Mouse (Mus musculus) heart, adult 18-20 months (tissue): ENCODE measurements around the gene Wdr59. TPM values are rescaled to one million over a fixed set of nuclear protein-coding genes. Genes with fewer than 3 reads are reported as not detected.
"Not testable (repeated sequence)": the region's sequence is repeated elsewhere in the genome, so short reads cannot be mapped to it uniquely, and the experiment has no call there.

Experiments
- DNase-seq, 2 experiments: peaks; one replicate each; pipeline ENCODE4 v3.0.0; 2021 to 2022; ENCODE audit warnings: mixed read lengths in 1 of 2
- total RNA-seq, 2 experiments: library from RNA; stranded (reverse); gene quantifications; 2 replicates each; pipeline ENCODE4 v1.2.3; 2021

Gene Wdr59
- total RNA-seq, 2 experiments from 2014 or later = 7.1 to 7.8 TPM

DNA sequence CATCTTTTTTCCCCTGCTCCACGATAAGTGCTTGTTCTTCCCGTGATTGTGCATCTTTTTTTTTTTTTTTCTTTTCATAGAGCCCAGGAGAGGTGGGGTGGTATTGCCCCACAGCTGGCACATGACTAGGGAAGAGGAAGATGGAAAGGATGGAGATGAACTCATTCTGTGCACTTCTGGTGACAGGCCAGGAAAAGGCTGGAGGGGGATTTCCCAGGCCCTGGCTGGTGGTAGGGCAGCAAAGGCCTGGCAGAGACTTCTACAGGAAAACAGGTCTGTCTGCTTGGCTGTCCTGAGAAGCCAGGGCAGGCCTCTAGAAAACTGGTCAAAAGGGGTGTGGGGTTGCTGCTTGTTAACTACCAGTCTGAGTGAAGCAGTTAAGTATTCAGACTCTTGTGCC, 16.3 kb upstream of the Wdr59 start:
- DNase-seq = peak; percentile 51 to 65

DNA sequence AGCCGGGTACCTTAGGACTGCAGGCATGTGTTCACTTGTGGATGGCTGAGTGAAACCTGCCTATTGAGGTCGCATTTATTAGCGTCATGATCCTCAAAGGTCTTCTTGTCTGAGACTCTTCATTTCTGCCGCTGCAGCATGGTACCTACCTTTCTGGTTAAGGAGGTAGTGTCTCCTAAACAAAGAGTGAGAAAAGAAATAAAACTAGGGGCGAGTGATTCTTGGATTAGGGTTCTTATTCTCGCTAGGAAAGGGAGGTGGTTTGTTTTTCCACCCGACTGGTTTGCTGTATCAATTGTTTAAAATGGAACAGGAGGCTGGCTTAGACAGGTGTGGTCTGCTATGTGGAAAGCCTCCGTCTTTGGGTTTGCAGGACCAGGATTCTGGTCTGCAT, 15.9 kb upstream of the Wdr59 start:
- no peak for DNase-seq

DNA sequence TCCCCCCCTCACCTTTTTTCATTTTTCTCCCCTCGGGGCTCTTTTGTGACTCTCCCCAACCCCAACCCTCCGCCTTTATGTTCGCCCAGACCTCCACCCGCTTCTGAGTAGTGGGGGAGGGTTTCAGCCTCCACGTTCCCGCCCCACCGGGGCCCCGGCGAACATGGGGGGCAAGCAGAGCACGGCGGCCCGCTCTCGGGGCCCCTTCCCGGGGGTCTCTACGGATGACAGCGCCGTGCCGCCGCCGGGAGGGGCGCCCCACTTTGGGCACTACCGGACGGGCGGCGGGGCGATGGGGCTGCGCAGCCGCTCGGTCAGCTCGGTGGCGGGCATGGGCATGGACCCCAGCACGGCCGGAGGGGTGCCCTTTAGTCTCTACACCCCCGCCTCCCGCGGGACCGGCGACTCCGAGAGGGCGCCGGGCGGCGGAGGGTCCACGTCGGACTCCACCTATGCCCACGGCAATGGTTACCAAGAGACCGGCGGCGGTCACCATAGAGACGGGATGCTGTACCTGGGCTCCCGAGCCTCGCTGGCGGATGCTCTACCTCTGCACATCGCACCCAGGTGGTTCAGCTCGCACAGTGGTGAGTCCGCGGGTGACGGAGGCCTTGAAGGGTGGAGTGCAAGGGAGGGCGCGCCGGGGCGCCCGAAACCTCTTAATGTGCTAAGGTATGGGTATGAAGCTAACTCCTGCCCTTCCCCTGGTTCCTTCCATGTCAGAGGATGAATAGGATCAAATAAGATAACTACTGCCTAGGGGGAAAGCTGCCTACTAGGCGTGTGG, 15.3 kb upstream of the Wdr59 start:
- peak; percentile 46 to 68 for DNase-seq

DNA sequence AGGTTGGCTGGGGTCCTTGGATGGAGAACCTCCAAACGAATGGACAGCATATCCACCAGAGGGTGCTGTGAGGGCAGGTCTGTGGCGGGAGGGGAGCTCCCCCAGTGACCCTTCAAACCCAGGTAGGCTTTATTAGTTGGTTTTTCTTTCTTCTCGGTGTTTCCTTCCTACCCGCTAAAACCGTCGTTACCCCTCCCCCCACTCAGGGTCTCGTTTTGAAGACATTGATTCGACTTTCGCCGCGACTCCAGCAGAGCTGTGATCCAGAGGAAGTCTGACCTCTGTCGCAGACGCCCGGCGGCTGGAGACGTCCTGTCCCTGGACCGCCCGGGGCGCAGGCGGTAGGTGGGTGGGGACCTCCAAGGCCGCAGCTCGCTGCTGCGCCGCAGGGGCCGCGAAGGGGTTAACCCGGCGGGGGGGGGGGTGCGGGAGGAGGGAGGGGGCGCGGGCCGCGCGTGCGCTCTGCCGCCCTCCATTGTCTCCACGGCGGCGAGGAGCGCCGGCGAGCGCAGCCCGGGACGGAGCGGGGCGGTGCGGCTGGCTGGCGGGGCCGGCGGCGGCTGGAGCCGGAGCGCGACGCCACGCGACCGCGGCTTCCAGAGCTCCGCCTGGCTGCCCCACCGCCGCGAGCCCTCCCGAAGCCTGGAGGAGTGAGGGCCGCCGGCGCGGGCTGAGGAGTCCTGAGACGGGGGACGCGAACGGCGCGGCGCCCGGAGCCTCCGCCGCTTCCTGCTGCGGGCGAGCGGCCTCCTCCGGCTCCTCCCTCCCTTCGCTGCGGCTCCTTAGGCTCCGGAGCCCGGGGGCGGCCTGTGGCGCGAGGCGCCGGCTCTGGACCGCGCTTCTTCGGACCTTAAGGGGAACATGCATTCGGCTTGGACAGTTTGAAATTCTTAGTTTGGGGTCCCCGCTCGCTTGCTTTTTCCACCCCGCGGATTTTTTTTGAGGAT, 14.4 kb upstream of the Wdr59 start, which contains the start of gene Znrf1:
Gene Znrf1 (plus strand): TSS at position 67 of the 947 bp plus-strand sequence.
- DNase-seq = peak; percentile 81 to 86

DNA sequence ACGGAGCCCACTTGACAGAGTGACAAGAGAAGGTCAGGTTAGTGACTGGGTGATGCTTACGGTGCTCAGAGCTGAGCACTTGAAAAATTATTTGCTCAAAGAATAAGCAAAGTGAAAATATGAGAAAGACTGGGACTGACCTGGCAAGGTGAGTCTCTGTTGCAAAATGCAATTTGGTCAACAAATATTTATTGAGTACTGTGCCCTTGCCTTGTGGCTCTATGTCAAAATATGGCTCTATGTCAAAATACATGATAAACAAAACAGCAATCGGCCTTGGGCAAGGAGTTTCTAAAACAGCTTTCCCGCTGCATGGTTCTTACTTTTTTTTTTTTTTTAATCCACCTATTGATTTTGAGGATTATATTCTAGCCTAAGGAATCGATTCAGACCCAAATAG, 13.6 kb upstream of the Wdr59 start:
- no peak for DNase-seq

DNA sequence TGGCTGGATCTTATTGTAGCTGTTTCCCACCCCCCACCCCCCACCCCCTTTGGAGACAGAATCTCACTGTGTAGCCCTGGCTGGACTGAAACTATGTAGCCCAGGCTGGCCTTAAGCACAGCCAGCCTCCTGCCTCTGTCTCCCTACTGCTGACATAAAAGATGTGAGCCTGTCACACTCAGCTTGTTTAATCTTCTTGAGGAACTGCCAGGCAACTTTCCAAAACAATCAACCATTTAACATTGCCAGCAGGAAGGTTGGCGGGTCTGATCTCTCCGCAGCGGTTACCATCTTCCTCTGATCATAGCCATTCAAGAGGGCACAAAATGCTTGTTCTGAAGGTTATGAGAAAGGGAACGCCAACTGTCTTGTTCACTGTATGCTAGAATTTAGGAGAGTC, 11.6 kb upstream of the Wdr59 start:
- DNase-seq = no peak

DNA sequence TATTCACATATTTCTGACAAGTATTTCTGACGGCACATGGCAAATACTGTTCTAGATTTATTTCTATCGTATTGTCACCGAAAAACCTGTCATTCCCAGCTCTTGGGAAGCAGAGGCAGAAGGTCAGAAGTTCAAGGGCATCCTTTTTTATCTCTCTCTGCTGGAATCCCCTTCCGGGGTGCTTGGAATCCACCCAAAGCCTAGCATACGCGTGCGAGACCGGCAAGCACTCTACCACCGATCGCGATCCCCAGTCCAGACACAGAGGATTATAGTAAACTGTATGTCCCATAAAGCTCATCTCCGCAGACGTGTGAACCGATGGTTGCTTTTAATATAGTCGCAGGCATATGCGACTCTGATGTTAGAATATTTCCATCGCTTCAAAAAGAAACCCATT, 9.7 kb upstream of the Wdr59 start:
- DNase-seq = no peak

DNA sequence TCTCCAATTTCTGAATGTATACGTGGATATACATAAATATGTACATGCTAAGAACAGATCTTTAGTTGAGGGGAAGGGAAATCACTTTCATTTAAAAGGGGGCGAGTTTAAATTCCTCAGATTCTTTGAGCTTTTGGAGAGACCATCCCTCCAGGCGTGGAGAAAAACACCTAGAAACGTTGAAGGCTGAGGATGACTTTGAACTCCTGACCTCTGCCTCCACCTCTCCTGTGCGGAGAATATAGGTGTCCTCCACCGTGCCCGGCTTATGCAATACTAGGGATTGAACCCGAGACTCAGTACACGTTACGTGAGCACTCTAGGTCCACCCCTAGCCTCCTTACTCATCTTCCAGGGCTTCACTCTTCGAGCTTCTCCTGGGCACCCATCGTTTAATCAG, 9.3 kb upstream of the Wdr59 start:
- DNase-seq = no peak

DNA sequence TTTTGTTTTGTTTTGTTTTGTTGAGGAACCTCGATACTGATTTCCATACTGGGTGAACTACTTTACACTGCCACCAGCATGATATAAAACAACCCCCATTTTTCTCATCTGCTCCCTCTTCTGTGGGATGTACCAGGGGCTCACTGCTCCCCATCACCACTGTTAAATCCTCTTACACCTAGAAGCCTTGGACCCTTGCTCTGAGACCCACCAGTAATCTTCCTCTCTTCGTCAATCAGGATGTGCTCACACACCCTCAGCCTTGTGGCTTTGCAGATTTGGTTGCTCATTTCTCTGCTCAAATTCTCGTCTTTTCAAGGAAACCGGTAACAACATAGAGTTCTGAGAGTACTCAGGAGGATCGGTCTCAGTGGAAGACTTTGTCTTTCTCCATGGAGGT, 6.2 kb upstream of the Wdr59 start:
- no peak for DNase-seq

DNA sequence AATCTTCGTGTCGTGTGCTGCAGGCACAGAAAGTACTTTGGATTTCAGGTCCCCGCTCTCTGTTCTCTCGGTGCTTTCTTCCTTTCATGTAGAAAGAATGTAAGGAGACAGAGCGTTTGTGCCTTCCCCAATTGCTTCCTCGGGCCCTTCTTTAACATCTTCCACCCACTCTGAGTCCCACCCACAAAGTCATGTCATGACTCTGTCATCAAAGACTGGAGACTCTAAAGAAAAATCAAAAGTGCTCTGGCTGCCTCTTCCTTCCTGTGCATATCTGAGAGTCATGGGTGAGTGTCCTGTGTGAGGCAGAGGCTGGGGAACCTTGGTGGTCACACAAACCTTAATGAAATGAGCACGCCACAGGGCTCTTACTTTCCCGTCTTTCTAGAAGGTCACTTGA, 5.3 kb upstream of the Wdr59 start:
- DNase-seq = no peak

DNA sequence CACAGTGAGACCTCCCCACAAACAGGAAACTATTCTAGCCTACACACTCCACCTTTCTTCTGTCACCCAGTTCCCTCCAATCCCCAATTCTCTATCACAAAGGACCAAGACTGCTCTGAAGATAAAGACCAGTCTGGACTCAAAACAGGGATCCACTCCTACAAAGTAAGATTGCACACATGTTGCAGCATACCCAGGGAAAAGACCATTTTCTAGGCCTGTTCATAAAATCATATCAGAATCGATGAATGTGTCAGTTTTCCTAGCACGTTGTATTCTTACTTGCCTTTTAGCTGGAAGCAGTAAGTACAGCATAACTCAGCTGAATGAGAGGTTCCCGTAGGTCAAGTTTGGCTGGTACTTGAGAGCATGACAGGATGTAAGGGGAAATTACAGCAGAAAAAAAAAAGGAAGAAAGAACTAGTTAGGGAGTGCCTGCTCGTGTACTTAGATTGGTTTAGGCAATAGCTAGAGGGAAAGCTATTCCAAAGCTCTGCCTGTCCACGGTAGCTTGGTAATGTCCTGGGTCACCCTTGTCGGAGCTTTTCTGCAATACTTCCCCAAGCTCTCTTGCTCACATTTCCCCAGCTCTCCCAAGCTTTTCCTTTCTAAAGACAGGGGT, 4.6 kb upstream of the Wdr59 start:
- DNase-seq = no peak

DNA sequence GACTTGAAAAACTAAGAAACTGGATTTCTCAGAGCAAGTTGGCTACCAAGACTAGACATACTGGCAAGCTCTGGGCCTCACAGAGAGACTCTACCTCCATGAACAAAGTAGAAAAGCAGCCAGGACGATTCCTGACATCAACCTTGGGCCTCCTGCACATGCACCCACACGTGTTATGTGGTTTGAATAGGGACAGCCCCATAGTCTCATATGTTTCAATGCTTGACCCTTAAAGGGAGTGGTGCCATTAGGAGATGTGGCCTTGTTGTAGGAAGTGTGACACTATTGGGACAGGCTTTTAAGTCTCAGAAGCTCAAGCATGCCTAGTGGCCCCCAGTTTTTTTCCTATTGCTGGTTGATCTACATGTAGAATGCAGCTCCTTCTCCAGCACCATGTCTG, 4.4 kb downstream of the Wdr59 start:
- no peak for DNase-seq

DNA sequence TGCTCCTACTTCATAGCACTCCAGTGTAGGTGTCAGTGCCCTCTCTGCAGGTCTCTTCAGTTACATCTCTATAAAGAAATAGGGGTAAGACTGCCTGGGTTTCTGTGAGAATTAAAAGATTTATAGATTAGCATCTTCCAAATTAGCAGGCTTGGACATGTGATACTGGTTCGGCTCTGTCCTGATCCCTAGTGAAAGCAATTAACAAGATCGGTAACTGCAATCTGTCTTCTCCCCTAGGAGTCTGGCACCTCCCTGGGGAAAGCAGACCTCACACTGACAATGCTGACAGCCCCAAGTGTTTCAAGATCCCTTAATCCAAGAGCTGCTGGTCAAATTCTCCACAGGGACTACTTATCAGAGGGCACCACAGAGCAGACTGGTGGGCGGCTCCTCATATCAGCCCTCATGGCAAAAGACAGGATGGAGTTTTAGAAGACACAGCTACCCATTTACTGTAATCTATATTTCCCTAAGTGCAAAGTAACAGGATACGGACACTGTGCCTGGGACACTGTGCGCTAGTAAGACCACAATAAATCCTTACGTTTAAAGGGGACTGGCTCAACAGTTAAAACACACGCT, 5.3 kb downstream of the Wdr59 start:
- no peak for DNase-seq

DNA sequence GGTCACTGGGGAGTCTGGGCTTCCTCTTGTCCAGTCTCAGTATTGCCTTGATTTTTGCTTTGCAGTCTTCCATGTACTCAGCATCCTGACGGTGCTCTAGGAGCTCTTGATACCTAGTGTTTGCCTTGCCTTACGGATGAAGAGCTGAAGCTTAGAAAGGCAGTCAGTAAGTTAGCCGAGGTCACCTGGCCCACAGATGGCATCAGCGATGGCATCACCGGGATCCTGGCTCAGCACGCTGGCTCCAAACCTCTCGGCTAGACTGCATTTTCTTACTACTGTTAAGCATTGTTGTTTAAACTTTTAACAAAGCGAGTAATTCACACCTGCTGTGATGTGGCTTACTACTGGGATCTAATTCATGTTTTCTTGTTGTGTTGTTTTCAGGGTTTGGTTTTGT, 8.4 kb downstream of the Wdr59 start:
- no peak for DNase-seq

DNA sequence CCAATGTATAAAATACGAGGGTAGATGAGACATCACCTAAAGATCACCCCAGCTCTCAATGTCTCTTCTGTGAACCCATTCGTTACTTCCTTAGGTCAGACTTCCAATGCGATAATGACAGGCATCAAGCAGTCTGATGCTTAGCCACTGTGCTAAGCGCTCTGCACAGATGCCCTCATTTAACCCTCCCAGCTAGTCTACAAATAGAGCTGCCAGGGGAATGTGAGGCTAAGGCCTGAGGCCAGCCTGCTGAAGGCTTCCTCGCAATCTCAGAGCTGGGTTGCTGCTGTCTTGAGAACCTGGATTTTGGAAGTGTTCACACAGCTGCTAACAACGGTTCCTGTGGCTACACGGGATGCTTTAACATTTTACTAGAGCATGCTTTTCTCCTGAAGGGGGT, 9.0 kb downstream of the Wdr59 start:
- DNase-seq = no peak

DNA sequence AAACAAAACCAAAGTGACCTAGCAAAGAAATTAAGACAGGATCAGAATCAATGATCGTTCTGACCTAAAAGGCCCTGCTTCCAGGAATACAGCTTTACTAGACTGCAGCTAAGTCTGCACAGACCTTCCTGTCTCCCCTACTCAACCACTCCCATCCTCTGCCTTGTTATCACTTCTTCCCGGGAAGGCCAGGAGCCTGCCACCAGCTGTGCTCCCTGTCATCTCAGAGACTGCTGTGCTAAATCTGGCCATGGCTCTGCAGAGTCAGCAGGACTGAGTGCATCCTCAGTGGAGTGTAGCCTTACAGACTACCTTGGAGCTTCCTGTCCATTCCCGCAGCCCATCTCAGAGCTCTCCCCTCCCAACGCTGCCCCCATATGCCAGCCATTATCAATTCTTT, 11.5 kb downstream of the Wdr59 start:
- DNase-seq = peak in 1 of 2 experiments; percentile 30

DNA sequence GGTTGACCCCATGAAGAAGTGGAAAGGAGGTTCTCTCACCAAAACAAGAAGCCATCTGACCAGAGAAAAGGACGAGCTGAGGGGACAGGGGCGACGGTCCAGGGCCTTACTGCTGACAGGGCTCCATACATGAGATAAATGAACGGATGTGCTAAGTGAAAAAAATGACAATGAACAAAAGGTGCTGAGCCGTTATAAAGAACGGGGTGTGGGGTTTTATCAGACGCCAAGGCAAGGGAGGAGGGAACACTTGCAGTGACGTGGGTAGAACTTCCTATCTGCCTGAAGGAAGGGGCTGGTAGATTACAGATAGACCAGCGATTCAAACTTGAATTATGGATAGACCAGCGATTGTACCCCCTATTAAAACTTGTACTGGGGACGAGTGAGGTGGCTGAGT, 12.6 kb downstream of the Wdr59 start:
- DNase-seq = peak in 1 of 2 experiments; percentile 28

DNA sequence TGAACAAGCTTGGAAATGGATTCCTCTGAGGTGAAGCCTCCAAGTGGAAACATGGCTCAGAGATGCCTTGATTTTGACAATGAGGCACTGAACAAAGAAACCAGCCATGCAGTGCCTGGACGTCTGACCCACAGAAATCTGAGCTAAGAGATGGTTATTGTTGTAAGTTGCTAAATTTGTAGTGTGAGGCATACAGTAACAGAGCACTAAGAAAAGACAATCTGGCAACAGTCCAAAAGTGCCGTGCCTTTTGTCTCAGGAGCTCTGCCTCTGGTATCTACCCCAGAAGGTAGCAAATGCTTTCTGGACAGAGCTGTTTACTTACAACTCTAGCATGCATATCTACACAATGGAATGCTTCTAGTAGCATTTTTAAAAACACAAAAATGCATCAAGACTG, 13.3 kb downstream of the Wdr59 start:
- DNase-seq = peak; percentile 23 to 31

DNA sequence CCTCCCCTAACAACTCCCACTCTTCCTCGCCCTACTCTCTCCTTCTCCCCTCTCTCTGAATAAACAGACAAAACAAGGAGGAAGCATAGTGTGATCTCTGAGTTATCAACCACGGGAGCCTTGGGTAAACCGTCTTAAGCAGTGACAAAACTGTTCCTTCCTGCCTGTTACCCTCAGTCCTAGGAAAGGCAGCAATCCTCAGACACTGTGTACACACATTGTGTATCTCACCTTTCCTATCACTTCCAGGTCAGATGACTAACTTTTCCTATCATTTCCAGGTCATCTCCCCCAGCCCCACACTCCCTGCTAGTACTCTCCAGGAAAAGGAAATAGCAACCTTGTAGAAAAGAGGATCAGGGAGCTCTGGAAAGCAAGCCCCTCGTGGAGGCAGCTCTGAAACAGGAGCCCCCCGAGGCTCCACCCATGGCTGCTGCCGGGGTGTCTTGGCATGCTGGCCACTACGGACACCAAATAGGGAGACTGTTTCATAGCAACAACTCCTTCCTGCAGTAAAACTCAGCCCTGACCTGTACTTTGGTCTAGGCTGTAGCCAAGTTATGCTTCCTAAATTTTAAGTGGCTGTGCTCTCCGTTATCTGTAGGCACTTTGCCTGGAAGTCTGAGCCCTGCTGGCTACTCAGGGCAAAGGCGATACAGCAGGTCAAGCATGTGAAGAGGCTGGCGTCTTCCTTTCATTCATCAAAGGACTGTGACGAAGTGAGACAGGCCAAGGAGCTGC, 20.0 kb downstream of the Wdr59 start:
- DNase-seq = peak; percentile 40 to 58

DNA sequence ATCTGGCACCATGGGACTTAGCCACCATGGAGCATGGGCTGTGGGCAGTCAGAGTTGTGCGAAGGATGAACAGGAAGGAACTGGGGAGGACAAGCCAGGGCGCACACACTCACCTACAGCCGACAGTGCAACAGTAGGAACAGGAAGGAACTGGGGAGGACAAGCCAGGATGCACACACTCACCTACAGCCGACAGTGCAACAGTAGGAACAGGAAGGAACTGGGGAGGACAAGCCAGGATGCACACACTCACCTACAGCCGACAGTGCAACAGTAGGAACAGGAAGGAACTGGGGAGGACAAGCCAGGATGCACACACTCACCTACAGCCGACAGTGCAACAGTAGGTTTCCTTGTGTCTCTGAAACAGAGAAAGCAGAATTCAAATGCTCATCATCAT, 23.6 kb downstream of the Wdr59 start:
- DNase-seq = not testable (repeated sequence)

DNA sequence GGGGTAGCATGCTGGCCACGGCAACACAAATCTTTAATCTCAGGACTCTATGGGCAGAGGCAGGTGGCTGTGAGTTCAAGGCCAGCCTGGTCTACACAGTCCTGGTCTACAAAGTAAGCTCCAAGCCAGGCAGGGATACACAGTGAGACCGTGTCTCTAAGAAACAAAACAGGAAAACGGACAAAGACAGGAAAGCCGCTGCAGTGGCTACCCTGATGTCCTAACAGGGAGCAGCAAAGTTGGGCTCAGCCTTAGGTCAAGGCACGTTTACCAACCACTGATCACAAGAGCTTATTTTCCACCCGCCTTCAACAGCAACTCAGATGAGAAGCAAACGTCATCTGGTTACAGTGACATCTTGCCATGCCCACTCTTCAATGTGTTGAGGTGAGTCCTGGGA, 25.6 kb downstream of the Wdr59 start:
- peak; percentile 25 to 56 for DNase-seq

DNA sequence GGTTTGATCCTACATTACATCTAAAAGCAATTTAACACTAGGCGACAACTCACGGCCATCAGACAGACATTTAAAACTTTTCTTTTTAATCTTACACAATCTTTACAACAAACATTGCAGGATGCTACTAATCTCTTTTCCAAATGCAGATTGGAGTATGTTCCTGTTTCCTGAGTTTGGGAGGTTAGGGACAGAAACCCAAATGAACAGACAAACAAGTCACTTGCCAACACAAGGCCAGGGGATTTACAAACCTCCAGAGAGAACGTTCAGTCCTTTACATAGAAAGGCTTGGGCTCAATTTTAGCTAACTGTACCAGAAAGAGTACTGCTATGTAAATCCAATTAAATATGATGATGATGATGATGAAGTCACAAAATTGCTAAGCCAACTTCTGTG, 28.7 kb downstream of the Wdr59 start:
- peak in 1 of 2 experiments; percentile 43 for DNase-seq
